Mouse (Mus musculus) CD4-positive helper T cell, adult 2 months (primary cell): ENCODE measurements around the gene Slc35g1.
"Not testable (repeated sequence)": the region's sequence is repeated elsewhere in the genome, so short reads cannot be mapped to it uniquely, and the experiment has no call there.

Experiments used
- DNase-seq: peaks from one replicate; pipeline ENCODE4 v3.0.0-alpha.2; 2012; ENCODE audit warnings: low read depth, missing footprints, low spot score

Gene Slc35g1

GRCm38 (mm10) chr19:38395701-38396632 is at the start of gene Slc35g1:
Gene Slc35g1, plus strand, starts transcription at chr19:38395980.
- peak; percentile 86 for DNase-seq

- DNase-seq = no peak
These were observed 47.3 kb upstream of the Slc35g1 start for GRCm38 (mm10) chr19:38348271-38349012.

GRCm38 (mm10) chr19:38349013-38349341 is 46.8 kb upstream of the Slc35g1 start:
- DNase-seq = no peak

GRCm38 (mm10) chr19:38351202-38351601 is 44.6 kb upstream of the Slc35g1 start:
- no peak for DNase-seq

- DNase-seq = no peak
These were observed 44.1 kb upstream of the Slc35g1 start for GRCm38 (mm10) chr19:38351728-38352127.

- DNase-seq = peak; percentile 61
These were observed 43.2 kb upstream of the Slc35g1 start for GRCm38 (mm10) chr19:38352495-38353130.

- DNase-seq = no peak
These were observed 41.5 kb upstream of the Slc35g1 start for GRCm38 (mm10) chr19:38354279-38354678.

GRCm38 (mm10) chr19:38354819-38355360 is 40.9 kb upstream of the Slc35g1 start:
- DNase-seq = no peak

GRCm38 (mm10) chr19:38356211-38356828 is 39.5 kb upstream of the Slc35g1 start:
- no peak for DNase-seq

- no peak for DNase-seq
These were observed 37.7 kb upstream of the Slc35g1 start for GRCm38 (mm10) chr19:38357956-38358623.

GRCm38 (mm10) chr19:38359287-38359686 is 36.5 kb upstream of the Slc35g1 start:
- DNase-seq = no peak

GRCm38 (mm10) chr19:38361850-38362249 is 33.9 kb upstream of the Slc35g1 start:
- DNase-seq = no peak

GRCm38 (mm10) chr19:38363358-38363757 is 32.4 kb upstream of the Slc35g1 start:
- DNase-seq = no peak

GRCm38 (mm10) chr19:38363879-38364659 is 31.7 kb upstream of the Slc35g1 start:
- DNase-seq = no peak

- no peak for DNase-seq
These were observed 30.7 kb upstream of the Slc35g1 start for GRCm38 (mm10) chr19:38364939-38365614.

GRCm38 (mm10) chr19:38372460-38373102 is 23.2 kb upstream of the Slc35g1 start:
- DNase-seq = no peak

GRCm38 (mm10) chr19:38373371-38373770 is 22.4 kb upstream of the Slc35g1 start:
- no peak for DNase-seq

GRCm38 (mm10) chr19:38383769-38384168 is 12.0 kb upstream of the Slc35g1 start:
- DNase-seq = no peak

GRCm38 (mm10) chr19:38387021-38387420 is 8.8 kb upstream of the Slc35g1 start:
- DNase-seq = not testable (repeated sequence)
